Mouse (Mus musculus) layer of hippocampus, postnatal 10 days (tissue): Measurements from ENCODE around the gene Gpc5. TPM values are rescaled to one million over a fixed set of nuclear protein-coding genes. Genes with fewer than 3 reads are reported as not detected.
A peak's percentile ranks its signal among the peaks of the same experiment; 100 is the strongest.

ENCODE experiments used
- DNase-seq, 2 experiments: peaks; one replicate each; pipeline ENCODE4 v3.0.0; 2021; ENCODE audit warnings: low spot score in 2 of 2
- total RNA-seq, 2 experiments: library from RNA; stranded (reverse); gene quantifications; 2 replicates each; pipeline ENCODE4 v1.2.3; 2021

Gpc5 gene
- total RNA-seq, 2 experiments from 2014 or later = 35.6 to 40.9 TPM

GRCm38 (mm10) chr14:115349448-115349847 is 257.4 kb downstream of the Gpc5 start:
- no peak for DNase-seq

GRCm38 (mm10) chr14:115365320-115365935 is 273.4 kb downstream of the Gpc5 start:
- no peak for DNase-seq

GRCm38 (mm10) chr14:115369611-115370167 is 277.7 kb downstream of the Gpc5 start:
- DNase-seq = no peak

DNA sequence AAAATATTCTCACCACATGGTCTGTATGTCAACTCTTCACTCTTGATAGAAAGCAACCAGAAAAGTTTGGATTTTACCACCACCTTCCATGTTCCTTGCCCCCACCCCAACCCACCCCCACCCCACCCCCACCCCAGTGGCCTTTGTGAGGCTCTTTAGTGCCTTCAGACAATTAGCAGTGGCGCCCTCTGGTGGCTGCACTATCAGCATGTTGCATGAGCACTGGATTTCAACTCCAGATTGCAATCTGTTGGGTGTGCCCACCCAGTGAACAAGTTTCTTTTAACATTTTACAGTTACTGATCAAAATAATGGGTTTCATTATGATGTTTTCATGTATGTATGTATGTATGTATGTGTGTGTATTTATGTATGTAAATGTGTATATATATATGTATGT is 279.1 kb downstream of the Gpc5 start:
- DNase-seq = peak; percentile 12 to 23

GRCm38 (mm10) chr14:115391831-115392230 is 299.8 kb downstream of the Gpc5 start:
- no peak for DNase-seq

DNA sequence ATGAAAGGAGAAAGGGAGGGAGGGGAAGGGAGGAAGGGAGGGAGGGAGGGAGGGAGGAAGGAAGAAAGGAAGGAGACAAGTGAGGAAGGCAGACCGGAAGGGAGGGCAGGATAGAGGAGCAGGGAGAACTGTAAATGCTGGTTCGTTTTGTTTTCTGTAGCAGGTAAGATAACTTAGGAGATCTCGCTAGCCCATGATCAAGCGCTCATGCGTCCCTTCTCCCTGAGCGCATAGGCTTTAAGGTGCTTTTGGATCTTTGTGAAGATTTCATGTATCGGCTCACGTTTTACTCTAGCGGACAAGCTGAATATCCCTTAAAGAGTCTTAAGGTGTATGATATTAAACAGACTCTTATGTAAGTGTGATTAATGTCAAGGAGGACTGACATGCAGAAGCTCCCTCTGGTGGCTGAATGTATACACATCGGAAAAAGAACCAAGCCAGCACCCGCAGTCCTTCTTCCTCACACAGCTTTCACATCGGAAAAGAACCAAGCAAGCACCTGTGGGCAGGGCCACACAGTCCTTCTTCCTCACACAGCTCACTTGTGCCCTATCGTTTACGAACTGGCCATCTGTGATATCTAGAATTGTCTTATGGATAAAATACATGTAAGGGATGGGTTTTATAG is 301.0 kb downstream of the Gpc5 start:
- peak; percentile 41 to 62 for DNase-seq

GRCm38 (mm10) chr14:115406596-115406995 is 314.6 kb downstream of the Gpc5 start:
- no peak for DNase-seq

GRCm38 (mm10) chr14:115407309-115407930 is 315.4 kb downstream of the Gpc5 start:
- DNase-seq = no peak

- no peak for DNase-seq
These were observed 318.9 kb downstream of the Gpc5 start for GRCm38 (mm10) chr14:115410881-115411280.

DNA sequence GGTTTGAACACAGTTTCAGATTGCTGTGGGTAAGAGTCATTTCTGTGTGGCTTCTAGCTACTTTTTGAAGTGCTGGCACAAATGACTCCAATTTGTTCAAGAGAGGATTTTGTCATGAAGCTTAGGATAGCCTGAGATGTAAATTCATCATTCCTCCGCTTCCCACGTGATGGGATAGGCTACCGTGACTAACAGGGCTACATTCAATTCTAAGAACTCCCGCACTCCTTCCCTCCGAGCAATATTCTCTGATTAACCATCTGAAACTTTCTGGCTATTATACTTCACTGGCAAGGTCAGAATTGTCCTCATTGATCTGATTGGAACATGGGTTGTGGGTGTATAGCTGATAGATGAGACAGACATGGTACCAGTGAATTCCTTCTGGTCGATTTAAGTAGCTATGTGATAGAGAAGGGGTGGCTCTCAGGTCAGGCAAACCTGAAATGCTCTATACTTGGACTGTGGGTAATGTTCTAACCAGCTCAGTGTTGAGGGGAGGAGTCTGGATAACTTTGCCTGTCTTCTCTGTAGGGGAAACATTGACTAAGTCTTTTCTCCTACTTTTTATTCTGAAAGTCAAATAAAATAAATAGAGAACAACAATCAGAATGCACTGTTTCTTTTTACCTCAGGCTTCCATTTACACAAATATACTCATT is 319.6 kb downstream of the Gpc5 start:
- DNase-seq = no peak

DNA sequence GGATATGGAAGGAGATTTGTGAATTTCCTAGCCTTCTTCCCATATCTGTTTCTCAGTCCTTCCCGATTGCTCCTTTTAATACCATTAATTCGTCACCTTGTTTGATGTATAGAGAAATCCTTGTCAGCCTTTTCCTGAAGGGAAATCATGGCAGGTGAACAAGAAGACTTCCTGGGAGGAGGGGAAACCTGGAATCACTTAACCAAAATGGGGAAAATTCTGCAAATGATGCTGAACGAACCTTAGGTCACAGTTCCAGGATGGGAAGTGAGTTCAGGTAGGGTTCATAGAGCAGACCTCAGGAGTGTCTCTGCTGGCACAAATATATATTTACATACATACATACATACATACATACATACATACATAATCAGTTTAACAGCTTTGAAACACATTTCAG is 320.8 kb downstream of the Gpc5 start:
- no peak for DNase-seq

DNA sequence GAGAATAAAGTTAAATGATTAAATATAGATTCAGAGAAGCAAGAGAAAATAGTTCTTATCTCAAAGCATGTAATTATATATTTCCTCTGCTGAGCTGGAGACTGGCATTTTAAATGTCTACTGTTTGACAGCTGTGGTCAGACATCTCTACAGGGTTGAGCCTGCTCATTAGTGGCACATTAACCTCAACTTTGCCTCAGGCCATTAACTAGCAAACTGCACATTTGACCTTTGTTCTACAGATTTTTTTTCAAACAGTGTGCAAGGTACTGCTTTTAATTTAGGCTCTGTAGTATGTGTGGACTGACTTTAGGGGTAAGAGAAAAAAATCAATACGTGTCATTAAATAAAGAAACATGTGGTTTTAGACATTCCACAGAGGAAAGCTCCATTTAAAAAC is 321.4 kb downstream of the Gpc5 start:
- DNase-seq = no peak

DNA sequence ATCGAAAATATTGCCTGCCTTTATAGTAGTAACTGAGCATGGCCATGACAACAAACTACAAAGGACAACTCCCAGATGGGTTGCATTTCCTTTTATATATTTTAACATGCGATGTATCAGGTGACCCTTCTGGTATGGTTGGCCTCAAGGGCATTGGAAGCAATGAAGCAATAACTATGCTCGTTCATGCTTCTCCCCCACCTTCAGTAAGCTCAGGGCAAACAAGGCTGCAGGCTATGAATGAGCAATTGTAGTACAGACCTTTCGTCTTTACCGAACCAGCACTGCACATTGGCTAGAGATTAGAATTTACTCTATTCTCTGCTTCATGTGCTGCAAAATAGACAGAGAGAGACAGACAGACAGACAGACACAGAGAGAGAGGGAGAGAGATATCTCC is 322.5 kb downstream of the Gpc5 start:
- DNase-seq = no peak

DNA sequence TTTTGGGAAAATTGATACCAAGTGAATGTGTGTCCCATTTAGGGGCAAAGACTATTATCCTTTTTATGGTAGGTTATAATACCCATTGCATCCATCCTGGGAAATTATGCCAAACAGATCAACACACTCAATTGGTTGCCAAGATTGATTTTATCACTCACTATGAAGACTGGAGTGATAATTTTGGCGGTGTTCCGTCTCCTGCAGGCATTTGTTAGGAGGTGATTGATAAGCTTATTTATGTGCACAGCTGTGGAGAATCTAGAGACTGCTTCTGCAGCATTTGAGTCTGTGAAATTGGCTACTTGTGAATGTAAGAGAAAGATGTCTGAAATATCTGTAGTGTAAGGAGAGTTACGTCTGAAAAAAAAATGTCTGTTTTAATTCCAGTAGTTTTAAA is 340.0 kb downstream of the Gpc5 start:
- DNase-seq = no peak

DNA sequence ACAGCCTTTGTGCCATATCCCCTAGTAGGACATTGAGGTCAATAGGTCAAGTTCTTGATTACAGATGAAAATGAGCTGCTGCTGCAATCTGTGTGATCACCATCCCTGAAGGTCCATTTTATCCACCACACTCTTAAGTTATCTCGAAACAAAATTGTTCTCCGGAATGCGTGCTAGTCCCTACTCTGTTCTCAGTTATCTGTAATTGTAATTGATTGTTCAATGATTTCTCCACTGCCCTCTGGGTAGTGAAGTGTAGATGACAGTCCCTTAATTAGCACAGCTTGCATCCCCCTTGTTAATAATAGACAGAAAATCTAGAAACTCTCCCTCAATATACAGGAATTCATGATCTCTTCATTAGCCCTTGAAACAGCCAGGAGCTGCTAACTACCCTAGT is 340.4 kb downstream of the Gpc5 start:
- DNase-seq = no peak

DNA sequence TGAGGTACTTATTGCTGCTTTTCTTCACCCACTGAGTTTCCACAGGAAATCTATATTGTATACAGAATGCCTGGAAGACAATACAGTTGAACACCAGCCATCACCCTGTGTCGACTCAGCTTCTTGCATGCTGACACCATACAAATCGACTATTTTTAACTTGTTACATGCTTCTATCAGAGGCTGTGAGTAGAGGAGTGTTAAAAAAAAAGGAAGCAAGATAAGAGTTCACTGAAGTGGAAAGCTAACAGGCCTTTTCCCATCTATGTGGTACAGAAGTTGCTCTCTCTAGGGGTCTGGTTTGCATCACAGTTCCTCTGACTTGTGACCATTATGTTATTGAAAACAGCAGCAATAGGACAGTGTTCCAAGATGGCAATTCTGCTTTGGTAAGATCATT is 344.6 kb downstream of the Gpc5 start:
- DNase-seq = no peak

DNA sequence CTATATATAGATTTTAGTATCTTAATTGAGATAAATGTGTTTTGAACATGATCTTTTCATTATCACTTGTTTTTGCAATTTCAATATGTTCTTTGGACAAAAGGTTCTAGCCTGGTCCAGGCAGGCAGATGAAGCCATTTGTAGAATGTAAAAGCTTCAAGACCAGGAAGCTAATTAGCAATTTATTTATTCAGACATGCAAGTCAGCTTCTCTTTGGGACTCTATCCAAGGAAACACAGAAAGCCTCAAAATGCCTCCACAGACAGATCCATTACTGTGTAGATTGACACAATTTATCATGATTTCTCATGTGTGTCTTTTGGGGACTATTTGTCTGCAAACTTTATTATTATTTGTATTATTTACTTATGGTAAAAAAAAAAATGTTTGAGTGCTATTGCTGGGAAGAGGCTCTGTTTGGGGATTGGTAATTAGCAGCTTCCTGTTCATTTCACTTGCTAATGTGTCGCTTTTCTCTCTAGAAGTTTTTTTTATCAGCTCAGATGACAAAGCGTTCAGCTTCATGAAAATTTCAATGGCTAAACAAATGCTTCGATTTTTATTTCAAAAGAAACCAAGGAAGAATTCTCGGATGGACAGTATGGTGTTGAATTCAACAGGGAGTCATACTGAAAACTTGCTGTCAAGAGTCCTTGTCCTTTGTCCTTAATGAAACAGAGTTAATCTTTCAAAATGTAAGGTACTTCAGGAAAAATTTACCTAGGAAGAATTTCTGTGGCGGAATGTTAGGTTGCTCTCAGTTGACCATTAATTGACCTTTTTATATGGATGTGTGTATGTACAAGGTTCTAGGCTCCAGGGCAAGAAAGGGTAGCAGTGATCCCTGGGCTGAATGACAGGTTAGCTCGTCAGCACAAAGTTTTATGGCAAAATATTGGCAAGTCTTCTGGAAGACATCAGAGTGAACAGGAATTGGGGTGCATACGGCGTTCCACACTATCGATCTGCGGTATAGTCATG is 353.1 kb downstream of the Gpc5 start:
- no peak for DNase-seq

- DNase-seq = peak; percentile 17 to 27
These were observed 358.9 kb downstream of the Gpc5 start for GRCm38 (mm10) chr14:115450938-115451337.

- DNase-seq = no peak
These were observed 375.9 kb downstream of the Gpc5 start for GRCm38 (mm10) chr14:115467960-115468359.

- DNase-seq = peak; percentile 52 to 67
These were observed 383.2 kb downstream of the Gpc5 start for GRCm38 (mm10) chr14:115475234-115475633.

GRCm38 (mm10) chr14:115477360-115477759 is 385.3 kb downstream of the Gpc5 start:
- DNase-seq = no peak
